Mouse (Mus musculus) limb, embryonic 11.5 days (tissue): ENCODE results near the gene Sugp1. TPM values are rescaled to one million over a fixed set of nuclear protein-coding genes. Genes with fewer than 3 reads are reported as not detected.
"Not testable (repeated sequence)": the region's sequence is repeated elsewhere in the genome, so short reads cannot be mapped to it uniquely, and the experiment has no call there.

ENCODE experiments used
- ATAC-seq: fragments of 200-750 bp; cut with Nextera tagmentation; 2 replicates; pipeline ENCODE4 v1.8.0; 2017; ENCODE audit warnings: low read depth; ENCODE audit not compliant: insufficient number of reproducible peaks, low FRiP score, low TSS enrichment
- DNase-seq: peaks from one replicate; pipeline ENCODE4 v3.0.0-alpha.2; 2015; ENCODE audit warnings: low spot score
- H3K27ac ChIP-seq: fragments of 300-500 bp; sonication (generic); replicated peaks from 2 replicates; pipeline ENCODE4 v1.5.1; 2014; ENCODE audit warnings: low read depth, mild to moderate bottlenecking, low read length
- H3K27me3 ChIP-seq: fragments of 300-500 bp; sonication (generic); 2 replicates; pipeline ENCODE4 v1.6.1; 2014; ENCODE audit warnings: mild to moderate bottlenecking, low read length, mixed read lengths; ENCODE audit not compliant: control insufficient read depth, insufficient read depth
- H3K36me3 ChIP-seq: fragments of 300-500 bp; sonication (generic); 2 replicates; pipeline ENCODE4 v1.6.1; 2014; ENCODE audit warnings: mild to moderate bottlenecking, low read length, moderate library complexity, mixed read lengths; ENCODE audit not compliant: control insufficient read depth, insufficient read depth
- H3K4me1 ChIP-seq: fragments of 300-500 bp; sonication (generic); 2 replicates; pipeline ENCODE4 v1.6.1; 2014; ENCODE audit warnings: low read length, mixed read lengths; ENCODE audit not compliant: control insufficient read depth, insufficient read depth
- H3K4me2 ChIP-seq: fragments of 300-500 bp; sonication (generic); 2 replicates; pipeline ENCODE4 v1.6.1; 2014; ENCODE audit warnings: low read depth, mild to moderate bottlenecking, moderate library complexity; ENCODE audit not compliant: severe bottlenecking
- H3K4me3 ChIP-seq: fragments of 300-500 bp; sonication (generic); 2 replicates; pipeline ENCODE4 v1.5.1; 2014; ENCODE audit warnings: low read depth, low read length
- H3K9ac ChIP-seq: fragments of 300-500 bp; sonication (generic); 2 replicates; pipeline ENCODE4 v1.6.1; 2014; ENCODE audit warnings: mild to moderate bottlenecking, low read length
- H3K9me3 ChIP-seq: fragments of 300-500 bp; sonication (generic); 2 replicates; pipeline ENCODE4 v1.6.1; 2016; ENCODE audit warnings: low read length; ENCODE audit not compliant: control insufficient read depth
- WGBS: fragments of 180-500 bp; shearing (Covaris S2); extraction: QIAGEN DNeasy Blood & Tissue Kit; methylation state at CpG from one replicate; pipeline ENCODE4 v1.1.7; 2014; 5-methylcytosine and 5-hydroxymethylcytosine counted together
- polyA plus RNA-seq: library from polyadenylated mRNA; unstranded; fragments of >200 nt; fragmentation: Nextera tagmentation; extraction: Ambion mirVana; gene quantifications from 2 replicates; pipeline ENCODE4 v1.2.1, GENCODE M21; 2014

Gene Sugp1
- polyA plus RNA-seq, 1 experiment from 2014 or later = 39.1 TPM

GRCm38 (mm10) chr8:70023596-70023995, 19.0 kb upstream of the Sugp1 start:
- Histone ChIP-seq H3K4me3 (no peak overlapping the region), H3K27ac (no peak overlapping the region), H3K9ac (no peak overlapping the region), H3K36me3 (peaks cover 57% of the 10 kb centered on the region), H3K9me3 (no peaks in the 10 kb centered on the region), H3K4me1 (no peaks in the 10 kb centered on the region), H3K27me3 (no peaks in the 10 kb centered on the region), H3K4me2 (no peak overlapping the region)
- WGBS = 91% methylated on average over 8 of the region's 8 CpGs
- no peak for ATAC-seq
- no peak for DNase-seq

- H3K9ac ChIP-seq = no peak overlapping the region
- H3K27ac ChIP-seq = no peak overlapping the region
- H3K4me3 ChIP-seq = no peak overlapping the region
- 100% methylated on average over 2 of the region's 2 CpGs for WGBS
- no peak overlapping the region for H3K4me2 ChIP-seq
- H3K36me3 ChIP-seq = peaks cover 45% of the 10 kb centered on the region
- H3K27me3 ChIP-seq = no peaks in the 10 kb centered on the region
- H3K4me1 ChIP-seq = no peaks in the 10 kb centered on the region
- DNase-seq = no peak
- no peak for ATAC-seq
- no peaks in the 10 kb centered on the region for H3K9me3 ChIP-seq
Observed at GRCm38 (mm10) chr8:70026151-70026550, 16.5 kb upstream of the Sugp1 start.

GRCm38 (mm10) chr8:70030255-70030654, 12.4 kb upstream of the Sugp1 start:
- Histone ChIP-seq H3K36me3 (peaks cover 26% of the 10 kb centered on the region), H3K9ac (no peak overlapping the region), H3K27me3 (no peaks in the 10 kb centered on the region), H3K4me1 (no peaks in the 10 kb centered on the region), H3K4me3 (no peak overlapping the region), H3K27ac (no peak overlapping the region), H3K9me3 (no peaks in the 10 kb centered on the region), H3K4me2 (no peak overlapping the region)
- ATAC-seq (no peak), DNase-seq (no peak)
- WGBS = 100% methylated on average over 1 of the region's 1 CpGs

GRCm38 (mm10) chr8:70037994-70038393, 4.6 kb upstream of the Sugp1 start:
- no peak overlapping the region for H3K4me2 ChIP-seq
- H3K4me3 ChIP-seq = no peak overlapping the region
- no peaks in the 10 kb centered on the region; the same call in 1 of the 2 replicates for H3K36me3 ChIP-seq
- ATAC-seq = no peak
- WGBS = 95% methylated on average over 1 of the region's 1 CpGs
- H3K9ac ChIP-seq = no peak overlapping the region
- no peaks in the 10 kb centered on the region for H3K9me3 ChIP-seq
- no peaks in the 10 kb centered on the region for H3K4me1 ChIP-seq
- no peaks in the 10 kb centered on the region for H3K27me3 ChIP-seq
- no peak for DNase-seq
- no peak overlapping the region for H3K27ac ChIP-seq

GRCm38 (mm10) chr8:70041885-70042546, 597 bp upstream of the Sugp1 start:
- Histone ChIP-seq H3K27me3 (no peaks in the 10 kb centered on the region), H3K9ac (peak overlapping the region; percentile 88), H3K9me3 (no peaks in the 10 kb centered on the region), H3K4me1 (no peaks in the 10 kb centered on the region; the same call in 1 of the 2 replicates), H3K4me2 (peak overlapping the region; percentile 70), H3K27ac (no peak overlapping the region), H3K36me3 (no peaks in the 10 kb centered on the region), H3K4me3 (peak overlapping the region; percentile 98)
- DNase-seq (peak; percentile 27), ATAC-seq (peak; percentile 5; the same call in 1 of the 2 replicates)
- 2% methylated on average over 47 of the region's 47 CpGs for WGBS

GRCm38 (mm10) chr8:70043996-70044395, 1.4 kb downstream of the Sugp1 start:
- Histone ChIP-seq H3K4me3 (peak overlapping the region; percentile 98; the same call in 1 of the 2 replicates), H3K4me2 (peak overlapping the region; percentile 51), H3K27me3 (no peaks in the 10 kb centered on the region), H3K9ac (no peak overlapping the region), H3K9me3 (no peaks in the 10 kb centered on the region), H3K36me3 (peaks cover 2% of the 10 kb centered on the region; the same call in 1 of the 2 replicates), H3K27ac (no peak overlapping the region), H3K4me1 (no peaks in the 10 kb centered on the region; the same call in 1 of the 2 replicates)
- no peak for DNase-seq
- ATAC-seq = no peak
- WGBS = 85% methylated on average over 5 of the region's 5 CpGs

- no peak overlapping the region for H3K4me2 ChIP-seq
- ATAC-seq (no peak), DNase-seq (no peak)
- H3K9me3 ChIP-seq = no peaks in the 10 kb centered on the region
- H3K4me1 ChIP-seq = no peaks in the 10 kb centered on the region
- H3K36me3 ChIP-seq = peaks cover 21% of the 10 kb centered on the region
- no peak overlapping the region for H3K27ac ChIP-seq
- no peak overlapping the region for H3K4me3 ChIP-seq
- H3K27me3 ChIP-seq = no peaks in the 10 kb centered on the region
- no peak overlapping the region for H3K9ac ChIP-seq
Observed at GRCm38 (mm10) chr8:70049662-70050061, 7.0 kb downstream of the Sugp1 start.

GRCm38 (mm10) chr8:70050434-70050833, 7.8 kb downstream of the Sugp1 start:
- H3K4me3 ChIP-seq, H3K27me3 ChIP-seq, H3K9ac ChIP-seq, H3K4me2 ChIP-seq, H3K4me1 ChIP-seq, DNase-seq, ATAC-seq, H3K27ac ChIP-seq, H3K9me3 ChIP-seq: not testable (repeated sequence)
- peaks cover 24% of the 10 kb centered on the region for H3K36me3 ChIP-seq
- 92% methylated on average over 4 of the region's 5 CpGs for WGBS

GRCm38 (mm10) chr8:70057721-70058120, 15.1 kb downstream of the Sugp1 start:
- no peak for ATAC-seq
- Histone ChIP-seq H3K9me3 (no peaks in the 10 kb centered on the region), H3K27ac (no peak overlapping the region), H3K4me1 (no peaks in the 10 kb centered on the region), H3K9ac (no peak overlapping the region), H3K36me3 (peaks cover 17% of the 10 kb centered on the region; the same call in 1 of the 2 replicates), H3K4me2 (no peak overlapping the region), H3K27me3 (no peaks in the 10 kb centered on the region), H3K4me3 (no peak overlapping the region)
- no peak for DNase-seq
- WGBS = 75% methylated on average over 1 of the region's 1 CpGs
